Mouse (Mus musculus): ENCODE measurements around the gene Adam15. TPM values are rescaled to one million over a fixed set of nuclear protein-coding genes. Genes with fewer than 3 reads are reported as not detected.

Adam15 gene
- total RNA-seq, 2 experiments from 2014 or later: 95.0 TPM

GRCm38 (mm10) chr3:89316833-89317232 is 33.0 kb downstream of the Adam15 start:
- DNase-seq (ENCODE audit: low spot score in 2 of 2): peak; percentile 93 to 94
- intact Hi-C loops (cut with DNase I): loop anchor here (1.0 to 5.0 kb wide), 2 partner anchors 23 to 35 kb away; no protein-coding TSS in a partner anchor

- no peak for DNase-seq (ENCODE audit: low spot score in 2 of 2)
- intact Hi-C loops (cut with DNase I): loop anchor here (1.0 to 5.0 kb wide), 2 partner anchors 24 to 36 kb away; no protein-coding TSS in a partner anchor
These were observed 33.6 kb downstream of the Adam15 start for GRCm38 (mm10) chr3:89315930-89316831.

GRCm38 (mm10) chr3:89315195-89315929 is 34.4 kb downstream of the Adam15 start:
- intact Hi-C loops (cut with DNase I): loop anchor here (5.0 kb wide), 1 partner anchor 37 kb away; no protein-coding TSS in a partner anchor
- DNase-seq (ENCODE audit: low spot score in 2 of 2): peak; percentile 84 to 92

GRCm38 (mm10) chr3:89314791-89315190 is 35.0 kb downstream of the Adam15 start:
- no peak for DNase-seq (ENCODE audit: low spot score in 2 of 2)
- intact Hi-C loops (cut with DNase I): loop anchor here (5.0 kb wide), 1 partner anchor 38 kb away; no protein-coding TSS in a partner anchor

GRCm38 (mm10) chr3:89314340-89314739 is 35.5 kb downstream of the Adam15 start:
- intact Hi-C loops (cut with DNase I): no loop called here
- DNase-seq (ENCODE audit: low spot score in 2 of 2): no peak

GRCm38 (mm10) chr3:89308089-89308488 is 41.7 kb downstream of the Adam15 start:
- intact Hi-C loops (cut with DNase I): no loop called here

GRCm38 (mm10) chr3:89305551-89306325 is 44.1 kb downstream of the Adam15 start:
- DNase-seq (ENCODE audit: low spot score in 2 of 2): no peak
- intact Hi-C loops (cut with DNase I): no loop called here

More at GRCm38 (mm10) chr3:89308089-89308488, 41.7 kb downstream of the Adam15 start:
- DNase-seq (ENCODE audit: low spot score in 2 of 2): peak in 1 of 2 experiments; percentile 67

GRCm38 (mm10) chr3:89305105-89305504 is 44.7 kb downstream of the Adam15 start:
- DNase-seq (ENCODE audit: low spot score in 2 of 2): no peak
- intact Hi-C loops (cut with DNase I): no loop called here

GRCm38 (mm10) chr3:89304440-89304839 is 45.4 kb downstream of the Adam15 start:
- no peak for DNase-seq (ENCODE audit: low spot score in 2 of 2)
- intact Hi-C loops (cut with DNase I): no loop called here

GRCm38 (mm10) chr3:89300514-89300913 is 49.3 kb downstream of the Adam15 start:
- no peak for DNase-seq (ENCODE audit: low spot score in 2 of 2)
- intact Hi-C loops (cut with DNase I): no loop called here

GRCm38 (mm10) chr3:89300071-89300470 is 49.7 kb downstream of the Adam15 start:
- intact Hi-C loops (cut with DNase I): no loop called here
- DNase-seq (ENCODE audit: low spot score in 2 of 2): no peak

- peak; percentile 40 to 63 for DNase-seq (ENCODE audit: low spot score in 2 of 2)
- intact Hi-C loops (cut with DNase I): no loop called here
These were observed 50.3 kb downstream of the Adam15 start for GRCm38 (mm10) chr3:89299499-89299898.

GRCm38 (mm10) chr3:89298908-89299307 is 50.9 kb downstream of the Adam15 start:
- intact Hi-C loops (cut with DNase I): no loop called here
- DNase-seq (ENCODE audit: low spot score in 2 of 2): no peak

- DNase-seq (ENCODE audit: low spot score in 2 of 2): peak in 1 of 2 experiments; percentile 36
- intact Hi-C loops (cut with DNase I): no loop called here
These were observed 52.9 kb downstream of the Adam15 start for GRCm38 (mm10) chr3:89296761-89297396.

GRCm38 (mm10) chr3:89295685-89296230 is 54.0 kb downstream of the Adam15 start:
- intact Hi-C loops (cut with DNase I): no loop called here
- no peak for DNase-seq (ENCODE audit: low spot score in 2 of 2)

- DNase-seq (ENCODE audit: low spot score in 2 of 2): no peak
- intact Hi-C loops (cut with DNase I): no loop called here
These were observed 55.6 kb downstream of the Adam15 start for GRCm38 (mm10) chr3:89294195-89294594.

GRCm38 (mm10) chr3:89293247-89293918 is 56.4 kb downstream of the Adam15 start:
- intact Hi-C loops (cut with DNase I): no loop called here
- DNase-seq (ENCODE audit: low spot score in 2 of 2): no peak

- intact Hi-C loops (cut with DNase I): no loop called here
- DNase-seq (ENCODE audit: low spot score in 2 of 2): no peak
These were observed 57.5 kb downstream of the Adam15 start for GRCm38 (mm10) chr3:89292303-89292702.

Measured in left cerebral cortex, postnatal 14 days (tissue).